Mouse (Mus musculus): ENCODE measurements around the gene Cdh18. TPM values are rescaled to one million over a fixed set of nuclear protein-coding genes. Genes with fewer than 3 reads are reported as not detected.

The Cdh18 gene
- total and polyA plus RNA-seq, 2 experiments from 2014 or later = 0.15 TPM; not detected in 1

GRCm38 (mm10) chr15:22969424-22969823 is 420.6 kb downstream of the Cdh18 start:
- Histone ChIP-seq H3K36me3 (replicated peaks; ENCODE audit: control insufficient read depth, insufficient read depth, low read length) (no peaks in the 10 kb centered on the region), H3K4me1 (ENCODE audit: control insufficient read depth, insufficient read depth) (no peaks in the 10 kb centered on the region), H3K4me2 (ENCODE audit: low read depth, low read length) (no peak overlapping the region), H3K27ac (ENCODE audit: low read depth) (no peak overlapping the region), H3K4me3 (ENCODE audit: low read depth, low read length) (no peak overlapping the region), H3K27me3 (ENCODE audit: control insufficient read depth, insufficient read depth, low read length) (no peaks in the 10 kb centered on the region), H3K9ac (replicated peaks; ENCODE audit: low read depth, low read length) (no peak overlapping the region), H3K9me3 (replicated peaks; ENCODE audit: control insufficient read depth, low read length) (no peaks in the 10 kb centered on the region)
- ATAC-seq (ENCODE audit: insufficient read depth, low read depth) (no peak), DNase-seq (ENCODE audit: low spot score) (no peak)
- 79% methylated on average over 11 of the region's 11 CpGs for WGBS
- no peak for TF ChIP-seq EP300 (IDR thresholded peaks at IDR 0.05; ENCODE audit: low read depth)
- TF ChIP-seq CTCF (IDR thresholded peaks at IDR 0.05; ENCODE audit: low read depth) = no peak

GRCm38 (mm10) chr15:22980136-22980535 is 431.3 kb downstream of the Cdh18 start:
- no peak overlapping the region for H3K4me3 ChIP-seq (ENCODE audit: low read depth, low read length)
- no peak for ATAC-seq (ENCODE audit: insufficient read depth, low read depth)
- no peak for DNase-seq (ENCODE audit: low spot score)
- no peak overlapping the region for H3K4me2 ChIP-seq (ENCODE audit: low read depth, low read length)
- WGBS = 73% methylated on average over 5 of the region's 5 CpGs
- no peaks in the 10 kb centered on the region for H3K4me1 ChIP-seq (ENCODE audit: control insufficient read depth, insufficient read depth)
- no peaks in the 10 kb centered on the region for H3K36me3 ChIP-seq (replicated peaks; ENCODE audit: control insufficient read depth, insufficient read depth, low read length)
- no peak for TF ChIP-seq CTCF (IDR thresholded peaks at IDR 0.05; ENCODE audit: low read depth)
- no peak for TF ChIP-seq EP300 (IDR thresholded peaks at IDR 0.05; ENCODE audit: low read depth)
- H3K27me3 ChIP-seq (ENCODE audit: control insufficient read depth, insufficient read depth, low read length) = no peaks in the 10 kb centered on the region
- H3K27ac ChIP-seq (ENCODE audit: low read depth) = no peak overlapping the region
- H3K9me3 ChIP-seq (replicated peaks; ENCODE audit: control insufficient read depth, low read length) = no peaks in the 10 kb centered on the region
- no peak overlapping the region for H3K9ac ChIP-seq (replicated peaks; ENCODE audit: low read depth, low read length)

- H3K4me3 ChIP-seq (ENCODE audit: low read depth, low read length) = no peak overlapping the region
- no peak overlapping the region for H3K27ac ChIP-seq (ENCODE audit: low read depth)
- ATAC-seq (ENCODE audit: insufficient read depth, low read depth) (no peak), DNase-seq (ENCODE audit: low spot score) (no peak)
- H3K4me2 ChIP-seq (ENCODE audit: low read depth, low read length) = no peak overlapping the region
- H3K9me3 ChIP-seq (replicated peaks; ENCODE audit: control insufficient read depth, low read length) = no peaks in the 10 kb centered on the region
- no peaks in the 10 kb centered on the region for H3K27me3 ChIP-seq (ENCODE audit: control insufficient read depth, insufficient read depth, low read length)
- WGBS = 75% methylated on average over 5 of the region's 5 CpGs
- H3K36me3 ChIP-seq (replicated peaks; ENCODE audit: control insufficient read depth, insufficient read depth, low read length) = no peaks in the 10 kb centered on the region
- TF ChIP-seq CTCF (IDR thresholded peaks at IDR 0.05; ENCODE audit: low read depth) (no peak), EP300 (IDR thresholded peaks at IDR 0.05; ENCODE audit: low read depth) (no peak)
- H3K9ac ChIP-seq (replicated peaks; ENCODE audit: low read depth, low read length) = no peak overlapping the region
- no peaks in the 10 kb centered on the region for H3K4me1 ChIP-seq (ENCODE audit: control insufficient read depth, insufficient read depth)
Measured at GRCm38 (mm10) chr15:22984647-22985046, 435.8 kb downstream of the Cdh18 start.

GRCm38 (mm10) chr15:23016680-23017079 is 467.9 kb downstream of the Cdh18 start:
- no peak overlapping the region for H3K9ac ChIP-seq (replicated peaks; ENCODE audit: low read depth, low read length)
- no peaks in the 10 kb centered on the region for H3K27me3 ChIP-seq (ENCODE audit: control insufficient read depth, insufficient read depth, low read length)
- no peak overlapping the region for H3K4me3 ChIP-seq (ENCODE audit: low read depth, low read length)
- no peaks in the 10 kb centered on the region for H3K4me1 ChIP-seq (ENCODE audit: control insufficient read depth, insufficient read depth)
- H3K9me3 ChIP-seq (replicated peaks; ENCODE audit: control insufficient read depth, low read length) = no peaks in the 10 kb centered on the region
- no peaks in the 10 kb centered on the region for H3K36me3 ChIP-seq (replicated peaks; ENCODE audit: control insufficient read depth, insufficient read depth, low read length)
- 82% methylated on average over 5 of the region's 5 CpGs for WGBS
- no peak for TF ChIP-seq CTCF (IDR thresholded peaks at IDR 0.05; ENCODE audit: low read depth)
- TF ChIP-seq EP300 (IDR thresholded peaks at IDR 0.05; ENCODE audit: low read depth) = no peak
- no peak overlapping the region for H3K27ac ChIP-seq (ENCODE audit: low read depth)
- DNase-seq (ENCODE audit: low spot score) (no peak), ATAC-seq (ENCODE audit: insufficient read depth, low read depth) (no peak)
- H3K4me2 ChIP-seq (ENCODE audit: low read depth, low read length) = no peak overlapping the region

- Histone ChIP-seq H3K4me3 (ENCODE audit: low read depth, low read length) (no peak overlapping the region), H3K27me3 (ENCODE audit: control insufficient read depth, insufficient read depth, low read length) (no peaks in the 10 kb centered on the region), H3K9ac (replicated peaks; ENCODE audit: low read depth, low read length) (no peak overlapping the region), H3K4me2 (ENCODE audit: low read depth, low read length) (no peak overlapping the region), H3K4me1 (ENCODE audit: control insufficient read depth, insufficient read depth) (no peaks in the 10 kb centered on the region), H3K27ac (ENCODE audit: low read depth) (no peak overlapping the region), H3K36me3 (replicated peaks; ENCODE audit: control insufficient read depth, insufficient read depth, low read length) (no peaks in the 10 kb centered on the region), H3K9me3 (replicated peaks; ENCODE audit: control insufficient read depth, low read length) (no peaks in the 10 kb centered on the region)
- ATAC-seq (ENCODE audit: insufficient read depth, low read depth) (no peak), DNase-seq (ENCODE audit: low spot score) (no peak)
- 38% methylated on average over 2 of the region's 2 CpGs for WGBS
- no peak for TF ChIP-seq EP300 (IDR thresholded peaks at IDR 0.05; ENCODE audit: low read depth)
- no peak for TF ChIP-seq CTCF (IDR thresholded peaks at IDR 0.05; ENCODE audit: low read depth)
Measured at GRCm38 (mm10) chr15:23021151-23021550, 472.3 kb downstream of the Cdh18 start.

- H3K4me1 ChIP-seq (ENCODE audit: control insufficient read depth, insufficient read depth) = no peaks in the 10 kb centered on the region
- no peaks in the 10 kb centered on the region for H3K36me3 ChIP-seq (replicated peaks; ENCODE audit: control insufficient read depth, insufficient read depth, low read length)
- H3K9ac ChIP-seq (replicated peaks; ENCODE audit: low read depth, low read length) = no peak overlapping the region
- DNase-seq (ENCODE audit: low spot score) (no peak), ATAC-seq (ENCODE audit: insufficient read depth, low read depth) (no peak)
- H3K4me3 ChIP-seq (ENCODE audit: low read depth, low read length) = no peak overlapping the region
- no peaks in the 10 kb centered on the region for H3K9me3 ChIP-seq (replicated peaks; ENCODE audit: control insufficient read depth, low read length)
- no peak overlapping the region for H3K4me2 ChIP-seq (ENCODE audit: low read depth, low read length)
- no peak overlapping the region for H3K27ac ChIP-seq (ENCODE audit: low read depth)
- TF ChIP-seq CTCF (IDR thresholded peaks at IDR 0.05; ENCODE audit: low read depth) (no peak), EP300 (IDR thresholded peaks at IDR 0.05; ENCODE audit: low read depth) (no peak)
- H3K27me3 ChIP-seq (ENCODE audit: control insufficient read depth, insufficient read depth, low read length) = no peaks in the 10 kb centered on the region
Measured at GRCm38 (mm10) chr15:23022635-23023034, 473.8 kb downstream of the Cdh18 start.
